Mouse (Mus musculus) small intestine, adult 2 months (tissue): ENCODE measurements around the gene Ccnb3.

Experiments used
- CTCF ChIP-seq: fragments of 200-500 bp; IDR thresholded peaks from 2 replicates; pipeline ENCODE4 v1.5.1; 2012; ENCODE audit warnings: low read depth, mild to moderate bottlenecking, control low read depth, inconsistent platforms, low read length, moderate library complexity, mixed read lengths; ENCODE audit not compliant: insufficient replicate concordance, insufficient read length; ENCODE audit errors: extremely low read depth
- POLR2A ChIP-seq: fragments of 200-500 bp; IDR thresholded peaks from 2 replicates; pipeline ENCODE4 v1.6.1; 2012; ENCODE audit warnings: low read depth, mild to moderate bottlenecking, control low read depth, inconsistent platforms, low read length, moderate library complexity

GRCm38 (mm10) chrX:7057634-7058033, 16.2 kb upstream of the Ccnb3 start:
- TF ChIP-seq CTCF, result no peak
- TF ChIP-seq POLR2A, result no peak
